Mouse (Mus musculus) liver, embryonic 12.5 days (tissue): ENCODE results near the gene 9930104L06Rik. TPM values are rescaled to one million over a fixed set of nuclear protein-coding genes. Genes with fewer than 3 reads are reported as not detected.

Experiments used
- ATAC-seq: fragments of 200-750 bp; cut with Nextera tagmentation; 2 replicates; pipeline ENCODE4 v1.8.0; 2017; ENCODE audit warnings: moderate number of reproducible peaks, mild to moderate bottlenecking, moderate library complexity
- H3K27ac ChIP-seq: fragments of 300-500 bp; sonication (generic); 2 replicates; pipeline ENCODE4 v1.5.1; 2016; ENCODE audit warnings: mild to moderate bottlenecking
- H3K27me3 ChIP-seq: fragments of 300-500 bp; sonication (generic); replicated peaks from 2 replicates; pipeline ENCODE4 v1.6.1; 2016; ENCODE audit warnings: mild to moderate bottlenecking, moderate library complexity
- H3K36me3 ChIP-seq: fragments of 300-500 bp; sonication (generic); 2 replicates; pipeline ENCODE4 v1.6.1; 2016; ENCODE audit warnings: mild to moderate bottlenecking, moderate library complexity
- H3K4me1 ChIP-seq: fragments of 300-500 bp; sonication (generic); 2 replicates; pipeline ENCODE4 v1.6.1; 2016
- H3K4me2 ChIP-seq: fragments of 300-500 bp; sonication (generic); 2 replicates; pipeline ENCODE4 v1.6.1; 2016; ENCODE audit warnings: mild to moderate bottlenecking, moderate library complexity
- H3K4me3 ChIP-seq: fragments of 300-500 bp; sonication (generic); 2 replicates; pipeline ENCODE4 v1.5.1; 2016; ENCODE audit warnings: mild to moderate bottlenecking, moderate library complexity
- H3K9ac ChIP-seq: fragments of 300-500 bp; sonication (generic); 2 replicates; pipeline ENCODE4 v1.6.1; 2016; ENCODE audit warnings: mild to moderate bottlenecking, moderate library complexity
- H3K9me3 ChIP-seq: fragments of 300-500 bp; sonication (generic); replicated peaks from 2 replicates; pipeline ENCODE4 v1.6.1; 2016; ENCODE audit warnings: mild to moderate bottlenecking, moderate library complexity
- WGBS: fragments of 180-500 bp; shearing (Covaris S2); methylation state at CpG from one replicate; pipeline ENCODE4 v1.1.7; 2016; ENCODE audit not compliant: insufficient replicate concordance; 5-methylcytosine and 5-hydroxymethylcytosine counted together
- polyA plus RNA-seq: library from polyadenylated mRNA; unstranded; fragments of >200 nt; fragmentation: Nextera tagmentation; extraction: Ambion mirVana; gene quantifications from 2 replicates; pipeline ENCODE4 v1.2.1, GENCODE M21; 2016

Gene 9930104L06Rik
- 7.5 and 8.3 TPM in 2 replicates for polyA plus RNA-seq

DNA sequence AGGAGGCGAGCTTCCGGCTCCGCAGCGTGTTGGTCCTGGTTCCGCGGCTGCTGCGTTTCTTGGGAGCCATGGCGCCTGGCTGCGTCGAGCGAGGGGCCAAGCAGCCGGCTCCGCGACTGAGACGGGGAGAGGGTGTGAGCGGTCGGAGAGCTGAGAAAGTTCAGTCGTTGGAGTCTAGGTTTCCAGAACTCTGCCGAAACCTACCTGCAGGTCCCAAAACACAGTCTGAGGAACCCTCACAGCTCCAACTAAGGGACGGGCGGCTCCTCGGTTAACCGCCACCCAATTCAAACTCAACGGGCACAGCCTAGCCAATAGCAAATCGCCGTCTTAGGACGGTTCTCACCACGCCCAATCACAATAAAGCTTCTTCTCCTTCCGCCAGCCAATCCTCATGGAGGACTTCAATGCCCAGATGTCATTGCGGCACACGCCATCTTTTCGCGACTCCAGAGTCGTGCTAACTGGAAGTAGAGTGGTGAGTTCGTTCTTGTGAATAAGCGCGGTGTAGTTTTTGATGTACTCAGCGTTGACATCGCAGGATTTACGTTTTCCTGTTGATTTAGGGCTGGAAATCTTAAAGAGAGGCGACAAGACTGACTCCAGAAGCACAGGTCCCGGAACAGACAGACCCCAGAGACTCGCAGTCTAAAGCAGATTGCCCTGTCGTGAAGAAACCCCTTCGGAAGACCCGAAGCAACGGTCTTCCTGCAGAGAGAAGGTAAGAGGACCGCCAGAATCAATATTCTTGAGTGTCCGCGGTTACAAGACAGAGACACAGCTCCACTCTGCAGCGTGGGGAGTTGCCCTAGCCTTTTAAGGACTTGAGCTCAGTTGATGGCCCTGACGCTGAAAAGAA lies at the start of gene 9930104L06Rik:
Gene 9930104L06Rik, plus strand, starts transcription at position 436 of the 859 bp plus-strand sequence.
- WGBS, result under 1% methylated on average over 52 of the region's 52 CpGs
- Histone ChIP-seq H3K9me3 (no peaks in the 10 kb centered on the region), H3K27me3 (no peaks in the 10 kb centered on the region), H3K9ac (peak within 1 kb of the TSS; percentile 93), H3K4me1 (peaks cover 24% of the 10 kb centered on the region), H3K36me3 (peaks cover 40% of the 10 kb centered on the region), H3K4me3 (peak within 1 kb of the TSS; percentile 97), H3K27ac (peak within 1 kb of the TSS; percentile 85), H3K4me2 (peak within 1 kb of the TSS; percentile 90)
- ATAC-seq, result peak; percentile 98

DNA sequence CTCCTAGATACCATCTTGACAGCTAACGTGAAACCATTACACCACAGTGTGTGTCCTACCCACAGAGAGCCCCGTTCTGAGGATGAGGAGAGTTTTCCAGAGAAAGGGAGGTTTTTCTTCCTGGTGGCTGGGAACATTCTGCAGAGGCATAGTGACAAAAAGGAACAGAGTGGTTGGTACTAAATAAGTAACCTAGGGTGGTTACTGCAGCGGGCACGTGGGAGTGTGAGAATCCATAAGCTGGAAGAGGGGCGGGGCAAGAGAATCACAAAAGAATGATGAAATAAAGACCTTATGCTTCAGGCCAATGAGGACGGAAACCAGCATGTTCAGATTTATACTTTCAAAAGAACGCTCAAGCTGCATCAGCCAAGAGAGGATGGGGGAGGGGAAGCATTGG lies 48.1 kb upstream of the 9930104L06Rik start:
- Histone ChIP-seq H3K27ac (no peak overlapping the region), H3K4me1 (no peaks in the 10 kb centered on the region), H3K36me3 (no peaks in the 10 kb centered on the region), H3K9ac (no peak overlapping the region), H3K4me3 (no peak overlapping the region), H3K9me3 (no peaks in the 10 kb centered on the region), H3K4me2 (no peak overlapping the region), H3K27me3 (peaks cover 91% of the 10 kb centered on the region)
- WGBS, result 53% methylated on average over 7 of the region's 7 CpGs
- ATAC-seq, result no peak

DNA sequence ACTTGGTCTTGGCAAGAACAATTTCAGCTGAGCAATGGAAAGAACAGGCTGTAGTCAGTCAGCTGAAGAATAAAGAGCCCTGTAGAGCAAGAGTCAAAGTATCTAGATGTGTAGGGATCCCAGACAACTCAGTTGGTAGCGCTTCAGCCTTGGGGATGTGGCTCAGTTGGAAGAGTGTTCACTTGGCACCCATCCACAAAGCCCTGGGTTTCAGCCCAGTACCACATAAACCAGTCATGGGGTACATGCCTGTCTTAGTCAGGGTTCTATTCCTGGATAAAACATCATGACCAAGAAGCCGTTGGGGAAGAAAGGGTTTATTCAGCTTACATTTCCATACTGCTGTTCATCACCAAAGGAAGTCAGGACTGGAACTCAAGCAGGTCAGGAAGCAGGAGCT lies 46.9 kb upstream of the 9930104L06Rik start:
- Histone ChIP-seq H3K36me3 (no peaks in the 10 kb centered on the region), H3K4me3 (no peak overlapping the region), H3K27ac (no peak overlapping the region), H3K4me1 (peaks cover 5% of the 10 kb centered on the region; the same call in 1 of the 2 replicates), H3K9ac (no peak overlapping the region), H3K27me3 (peaks cover 91% of the 10 kb centered on the region), H3K4me2 (no peak overlapping the region), H3K9me3 (no peaks in the 10 kb centered on the region)
- WGBS, result 68% methylated on average over 2 of the region's 2 CpGs
- ATAC-seq, result no peak

DNA sequence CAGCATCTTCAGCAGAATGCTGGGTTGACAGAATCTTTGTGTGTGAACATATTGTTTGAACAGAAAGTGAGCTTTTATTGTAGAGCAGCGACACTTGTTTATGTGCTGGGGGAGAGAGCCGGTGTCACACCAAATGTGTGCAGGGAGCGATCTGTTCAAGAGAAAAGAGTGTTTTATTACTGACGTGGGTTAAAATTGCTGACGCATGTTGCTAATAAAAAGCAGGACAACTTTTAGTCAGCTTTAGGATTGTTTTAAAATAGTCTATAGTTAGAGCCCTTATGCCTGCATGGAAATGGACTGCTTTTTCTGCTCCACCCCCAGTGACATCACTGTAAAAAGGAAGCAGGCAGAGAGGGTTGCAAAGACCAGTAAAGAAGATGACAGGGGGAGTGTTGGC lies 46.0 kb upstream of the 9930104L06Rik start:
- no peak overlapping the region for H3K9ac ChIP-seq
- no peak overlapping the region for H3K27ac ChIP-seq
- no peaks in the 10 kb centered on the region for H3K9me3 ChIP-seq
- ATAC-seq, result no peak
- H3K36me3 ChIP-seq, result no peaks in the 10 kb centered on the region
- peaks cover 92% of the 10 kb centered on the region for H3K27me3 ChIP-seq
- H3K4me1 ChIP-seq, result peaks cover 7% of the 10 kb centered on the region; the same call in 1 of the 2 replicates
- WGBS, result 65% methylated on average over 5 of the region's 5 CpGs
- no peak overlapping the region for H3K4me3 ChIP-seq
- H3K4me2 ChIP-seq, result no peak overlapping the region

DNA sequence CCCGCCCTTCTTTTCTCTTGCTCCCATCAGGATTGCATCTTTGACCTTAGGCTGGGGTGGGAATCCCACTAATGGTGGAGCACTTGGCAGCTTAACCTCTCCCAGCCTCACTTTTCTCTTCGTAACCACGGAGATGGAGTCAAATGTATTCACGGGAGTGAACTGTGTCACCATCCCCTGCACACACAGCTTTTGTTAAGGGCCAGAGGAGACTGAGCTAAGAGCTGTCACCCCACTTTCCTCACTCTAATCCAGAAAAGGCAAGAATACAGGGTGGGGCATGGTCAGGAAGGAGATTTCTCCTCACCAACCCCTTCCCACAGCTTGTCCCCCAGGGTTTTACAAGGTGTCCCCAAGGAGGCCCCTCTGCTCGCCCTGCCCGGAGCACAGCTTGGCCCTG lies 43.1 kb upstream of the 9930104L06Rik start:
- no peaks in the 10 kb centered on the region for H3K36me3 ChIP-seq
- H3K27ac ChIP-seq, result no peak overlapping the region
- H3K4me2 ChIP-seq, result no peak overlapping the region
- H3K9me3 ChIP-seq, result no peaks in the 10 kb centered on the region
- H3K4me3 ChIP-seq, result no peak overlapping the region
- peaks cover 95% of the 10 kb centered on the region for H3K27me3 ChIP-seq
- peaks cover 7% of the 10 kb centered on the region; the same call in 1 of the 2 replicates for H3K4me1 ChIP-seq
- no peak for ATAC-seq
- no peak overlapping the region for H3K9ac ChIP-seq
- 33% methylated on average over 6 of the region's 6 CpGs for WGBS

DNA sequence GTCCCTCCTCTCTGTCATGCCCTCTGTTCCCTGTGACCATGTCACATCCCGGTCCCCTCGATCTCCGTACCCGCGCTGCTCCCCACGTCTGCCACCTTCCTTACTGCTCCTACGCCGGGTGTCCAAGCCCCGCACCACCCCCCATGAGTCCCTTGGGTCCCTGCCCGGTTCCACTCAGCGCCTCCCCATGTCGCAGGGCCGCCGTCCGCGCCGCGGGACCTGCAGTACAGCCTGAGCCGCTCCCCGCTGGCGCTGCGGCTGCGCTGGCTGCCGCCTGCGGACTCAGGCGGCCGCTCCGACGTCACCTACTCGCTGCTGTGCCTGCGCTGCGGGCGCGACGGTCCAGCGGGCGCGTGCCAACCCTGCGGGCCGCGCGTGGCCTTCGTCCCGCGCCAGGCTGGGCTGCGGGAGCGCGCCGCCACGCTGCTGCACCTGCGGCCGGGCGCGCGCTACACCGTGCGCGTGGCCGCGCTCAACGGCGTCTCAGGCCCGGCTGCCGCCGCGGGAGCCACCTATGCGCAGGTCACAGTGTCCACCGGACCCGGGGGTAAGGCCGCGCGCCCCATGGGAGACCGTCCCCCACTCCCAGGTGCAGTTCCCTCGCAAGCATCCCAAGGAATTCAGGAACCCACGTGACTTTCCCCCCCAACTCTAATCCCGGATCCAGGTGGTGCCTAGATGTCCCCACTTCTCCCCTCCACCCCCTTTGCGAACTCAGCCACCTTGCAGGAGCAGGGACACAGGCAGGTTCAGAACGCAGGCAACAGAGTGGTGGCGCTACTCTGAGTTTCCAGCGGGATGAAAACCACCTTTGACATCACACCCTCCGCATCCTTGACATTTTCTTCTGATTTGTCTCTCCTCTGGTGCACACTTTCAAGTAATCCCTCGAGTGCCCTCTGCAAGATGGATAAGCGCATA lies 42.1 kb upstream of the 9930104L06Rik start:
- H3K4me3 ChIP-seq, result peak overlapping the region; percentile 43
- peak overlapping the region; percentile 50 for H3K4me2 ChIP-seq
- no peak overlapping the region for H3K9ac ChIP-seq
- H3K27me3 ChIP-seq, result peaks cover 95% of the 10 kb centered on the region
- 3% methylated on average over 79 of the region's 83 CpGs for WGBS
- H3K9me3 ChIP-seq, result no peaks in the 10 kb centered on the region
- H3K4me1 ChIP-seq, result peaks cover 12% of the 10 kb centered on the region
- H3K36me3 ChIP-seq, result no peaks in the 10 kb centered on the region
- no peak for ATAC-seq
- no peak overlapping the region for H3K27ac ChIP-seq

DNA sequence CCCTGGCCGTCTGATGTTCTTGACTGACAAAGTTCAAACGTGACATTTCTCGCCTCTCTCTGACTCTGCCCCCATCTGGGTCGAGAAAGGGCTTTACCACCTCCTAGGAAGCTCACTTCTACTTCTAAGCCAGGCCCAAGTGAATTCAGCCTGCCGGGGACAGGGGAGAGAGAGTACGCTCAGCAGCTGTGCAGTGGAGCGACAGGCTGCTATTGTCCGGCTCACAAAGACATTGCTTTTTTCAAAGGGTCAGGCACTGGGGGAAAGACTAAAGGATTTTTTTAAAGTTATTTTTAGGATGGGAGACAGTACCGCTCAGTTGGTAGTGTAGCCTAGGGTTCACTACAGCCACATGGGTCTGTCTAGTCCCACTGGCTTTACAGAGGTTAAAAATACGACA lies 38.4 kb upstream of the 9930104L06Rik start:
- 59% methylated on average over 10 of the region's 10 CpGs for WGBS
- H3K4me3 ChIP-seq, result no peak overlapping the region
- H3K36me3 ChIP-seq, result no peaks in the 10 kb centered on the region
- no peak overlapping the region for H3K27ac ChIP-seq
- ATAC-seq, result no peak
- no peak overlapping the region for H3K9ac ChIP-seq
- H3K4me1 ChIP-seq, result peaks cover 15% of the 10 kb centered on the region
- no peak overlapping the region for H3K4me2 ChIP-seq
- peaks cover 87% of the 10 kb centered on the region for H3K27me3 ChIP-seq
- no peaks in the 10 kb centered on the region for H3K9me3 ChIP-seq

DNA sequence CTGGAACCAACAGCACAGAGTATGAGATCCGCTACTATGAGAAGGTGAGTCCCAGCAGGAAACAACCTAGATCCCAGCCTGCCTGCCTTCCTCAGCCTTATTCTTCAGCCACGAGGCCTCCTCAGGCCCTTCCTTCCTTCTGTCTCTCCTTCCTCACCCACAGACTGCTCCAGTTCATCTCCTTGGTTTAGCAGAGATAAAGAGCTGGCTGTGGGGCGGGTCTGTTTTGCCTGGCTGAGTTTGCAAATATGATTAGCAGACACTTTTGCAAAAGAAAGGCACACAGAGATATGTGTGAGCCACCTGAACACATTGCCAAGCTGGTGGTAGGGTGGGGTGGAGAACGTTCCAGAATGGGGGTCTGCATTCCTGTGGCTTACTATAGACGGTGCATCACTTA lies 36.9 kb upstream of the 9930104L06Rik start:
- H3K36me3 ChIP-seq, result no peaks in the 10 kb centered on the region
- no peak overlapping the region for H3K27ac ChIP-seq
- peaks cover 85% of the 10 kb centered on the region for H3K27me3 ChIP-seq
- WGBS, result 22% methylated on average over 5 of the region's 5 CpGs
- no peak overlapping the region for H3K4me3 ChIP-seq
- peak; percentile 65 for ATAC-seq
- H3K4me1 ChIP-seq, result peaks cover 11% of the 10 kb centered on the region
- no peak overlapping the region for H3K9ac ChIP-seq
- peak overlapping the region; percentile 28 for H3K4me2 ChIP-seq
- H3K9me3 ChIP-seq, result no peaks in the 10 kb centered on the region

DNA sequence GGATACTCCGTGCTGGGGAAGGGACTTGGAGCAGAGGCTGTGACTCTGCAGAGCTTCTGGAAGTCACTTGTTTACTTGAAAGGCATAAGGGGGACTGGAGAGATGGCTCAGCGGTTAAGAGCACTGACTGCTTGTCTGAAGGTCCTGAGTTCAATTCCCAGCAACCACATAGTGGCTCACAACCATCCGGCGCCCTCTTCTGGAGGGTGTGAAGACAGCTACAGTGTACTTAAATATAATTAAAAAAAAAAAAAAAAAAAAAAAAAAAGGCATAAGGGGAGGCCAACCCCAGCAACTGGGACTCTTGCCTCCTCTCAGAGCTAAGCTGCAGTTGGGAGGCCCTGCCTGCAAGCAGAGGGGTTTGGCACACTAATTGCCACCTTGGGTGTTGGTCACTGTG lies 31.4 kb upstream of the 9930104L06Rik start:
- no peaks in the 10 kb centered on the region for H3K9me3 ChIP-seq
- WGBS, result 47% methylated on average over 4 of the region's 4 CpGs
- no peak overlapping the region for H3K4me3 ChIP-seq
- H3K36me3 ChIP-seq, result no peaks in the 10 kb centered on the region
- no peak for ATAC-seq
- H3K4me2 ChIP-seq, result no peak overlapping the region
- no peak overlapping the region for H3K27ac ChIP-seq
- no peak overlapping the region for H3K9ac ChIP-seq
- H3K27me3 ChIP-seq, result peaks cover 57% of the 10 kb centered on the region
- peaks cover 10% of the 10 kb centered on the region; the same call in 1 of the 2 replicates for H3K4me1 ChIP-seq

DNA sequence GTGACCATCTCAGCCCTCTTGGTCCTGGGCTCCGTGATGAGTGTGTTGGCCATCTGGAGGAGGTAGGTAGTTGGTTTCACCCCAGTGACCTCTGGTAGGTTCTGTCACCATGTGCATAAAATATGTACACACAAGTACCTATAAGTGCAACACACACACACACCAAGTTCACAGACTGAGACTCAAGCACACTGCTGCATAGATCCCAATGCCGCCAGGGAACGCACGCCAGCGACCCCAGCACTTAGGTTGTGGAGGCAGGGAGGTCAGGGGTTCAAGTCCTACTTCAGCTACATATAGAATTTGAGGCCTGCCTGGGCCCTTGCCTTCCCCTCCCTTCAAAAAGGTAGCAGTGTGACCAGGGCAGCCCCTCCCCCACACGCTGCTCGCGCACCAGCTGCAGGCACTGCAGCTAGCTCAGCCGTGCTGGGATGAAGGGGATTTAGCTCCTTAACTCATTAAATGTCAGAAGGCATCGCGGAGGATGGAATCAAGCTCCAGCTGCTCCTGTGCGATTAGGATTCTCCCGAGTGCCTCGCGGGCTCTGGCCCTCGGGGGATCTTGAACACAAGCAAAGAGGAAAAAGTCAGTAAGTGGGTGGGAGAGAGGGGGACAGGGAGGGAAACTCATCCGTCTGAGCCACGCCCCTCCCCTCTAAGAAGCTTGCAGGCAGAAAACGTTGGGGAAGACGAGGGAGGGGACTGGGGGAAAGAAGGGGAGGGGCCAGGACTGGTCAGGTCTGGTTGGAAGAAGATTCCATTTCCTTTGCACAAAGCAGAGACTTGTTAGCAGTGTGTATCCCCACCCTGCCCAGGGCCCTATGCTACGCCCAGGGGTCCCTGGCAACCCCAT lies 30.7 kb upstream of the 9930104L06Rik start:
- H3K4me2 ChIP-seq, result peak overlapping the region; percentile 43
- 15% methylated on average over 21 of the region's 21 CpGs for WGBS
- no peaks in the 10 kb centered on the region for H3K36me3 ChIP-seq
- H3K27me3 ChIP-seq, result peaks cover 54% of the 10 kb centered on the region
- H3K9me3 ChIP-seq, result no peaks in the 10 kb centered on the region
- ATAC-seq, result no peak
- no peak overlapping the region for H3K4me3 ChIP-seq
- H3K27ac ChIP-seq, result no peak overlapping the region
- H3K9ac ChIP-seq, result no peak overlapping the region
- peaks cover 10% of the 10 kb centered on the region; the same call in 1 of the 2 replicates for H3K4me1 ChIP-seq

DNA sequence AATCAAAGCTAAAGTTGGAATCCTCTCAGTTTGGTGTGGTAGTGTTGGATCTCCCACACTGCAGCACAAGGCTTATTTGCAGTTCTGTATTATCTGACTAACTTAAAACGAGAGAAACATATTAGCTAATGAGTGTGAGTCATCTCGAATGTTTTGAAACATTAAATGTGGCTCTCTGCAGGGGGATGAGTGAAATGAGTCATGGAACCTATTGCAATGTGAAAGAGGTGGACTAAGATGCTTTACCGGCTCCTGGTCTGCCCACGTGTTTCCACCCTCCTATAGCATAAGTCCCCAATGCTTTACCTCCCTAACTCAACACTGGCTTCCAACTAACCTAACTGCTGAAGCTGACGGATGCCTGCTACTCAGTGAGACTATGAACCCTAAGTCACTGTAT lies 8.7 kb upstream of the 9930104L06Rik start:
- Histone ChIP-seq H3K27ac (no peak overlapping the region), H3K9me3 (no peaks in the 10 kb centered on the region), H3K4me3 (no peak overlapping the region), H3K27me3 (no peaks in the 10 kb centered on the region), H3K4me1 (no peaks in the 10 kb centered on the region), H3K9ac (no peak overlapping the region), H3K4me2 (no peak overlapping the region), H3K36me3 (peaks cover 84% of the 10 kb centered on the region)
- ATAC-seq, result no peak
- 83% methylated on average over 5 of the region's 5 CpGs for WGBS
